Mouse (Mus musculus) E14TG2a.4 (cell line): ENCODE measurements at regions not wholly inside any gene's neighbourhood (a gene's known extent, or its start where the extent isn't known, plus 50 kb on each side); places are given as distances from the start of the nearest gene placed in this dataset.

Experiments used
- CTCF ChIP-seq: conservative IDR thresholded peaks from 2 replicates; pipeline ENCODE4 v1.5.1; 2014; ENCODE audit warnings: low read length
- NANOG ChIP-seq: IDR thresholded peaks from 2 replicates; pipeline ENCODE4 v1.6.1; 2014; ENCODE audit warnings: borderline replicate concordance, low read length, mixed read lengths
- POU5F1 ChIP-seq: IDR thresholded peaks from 2 replicates; pipeline ENCODE4 v1.6.1; 2014; ENCODE audit warnings: low read length, borderline replicate concordance

DNA sequence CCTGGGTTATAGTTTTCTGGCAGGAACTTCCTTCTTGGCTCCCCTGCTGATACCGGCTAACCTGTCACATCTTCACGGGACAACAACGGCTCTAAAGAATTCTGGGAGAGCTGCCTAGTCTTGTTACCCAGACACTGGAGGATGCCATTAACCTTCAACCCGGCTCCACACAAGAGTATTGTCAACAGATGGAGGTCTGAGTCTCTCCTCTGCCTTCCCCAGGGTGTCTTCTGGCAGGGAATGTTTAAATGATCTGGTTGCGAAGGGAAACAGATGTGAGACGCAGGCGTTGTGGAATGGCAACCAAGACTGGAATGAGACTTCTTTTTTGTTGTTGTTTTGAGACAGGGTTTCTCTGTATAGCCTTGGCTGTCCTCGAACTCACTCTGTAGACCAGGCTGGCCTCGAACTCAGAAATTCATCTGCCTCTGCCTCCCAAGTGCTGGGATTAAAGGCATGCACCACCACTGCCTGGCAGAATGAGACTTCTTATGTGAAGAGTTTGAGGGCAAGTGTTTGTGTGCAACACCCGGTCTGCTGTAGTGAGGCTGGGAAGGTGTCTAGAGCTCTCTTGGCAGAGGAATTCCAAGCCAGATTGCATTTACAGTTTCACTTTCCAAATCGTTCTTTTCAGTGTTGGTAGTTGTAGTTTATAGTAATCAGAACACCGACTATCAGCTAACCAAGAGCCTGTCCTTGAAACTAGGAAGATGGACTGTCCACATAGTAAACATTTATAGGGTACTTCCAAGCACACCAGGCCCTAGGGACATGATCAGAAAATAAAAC, 188.2 kb upstream of the Krr1 start:
- no peak for TF ChIP-seq CTCF
- no peak for TF ChIP-seq POU5F1
- no peak for TF ChIP-seq NANOG
